Mouse (Mus musculus): ENCODE measurements at regions not wholly inside any gene's neighbourhood (a gene's known extent, or its start where the extent isn't known, plus 50 kb on each side); places are given as distances from the start of the nearest gene placed in this dataset.

- H3K9ac ChIP-seq (ENCODE audit: low read length): no peak overlapping the region
- H3K9me3 ChIP-seq (ENCODE audit: control insufficient read depth, low read length): no peaks in the 10 kb centered on the region; the same call in 1 of the 2 replicates
- no peak overlapping the region for H3K27ac ChIP-seq (replicated peaks in 1 of 2; ENCODE audit: control insufficient read depth in 1 of 2, insufficient read depth in 1 of 2, low read depth in 2 of 2, low read length in 2 of 2)
- no peaks in the 10 kb centered on the region for H3K27me3 ChIP-seq (ENCODE audit: control insufficient read depth, insufficient read depth, low read length)
- H3K4me2 ChIP-seq (ENCODE audit: low read length): no peak overlapping the region
- ATAC-seq (ENCODE audit: insufficient number of reproducible peaks, insufficient read depth, low FRiP score, low read depth): no peak
- no peak overlapping the region for H3K4me3 ChIP-seq (ENCODE audit: control insufficient read depth in 1 of 2, insufficient read depth in 1 of 2, low read depth in 1 of 2, low read length in 2 of 2)
- WGBS: 39% methylated on average over 2 of the region's 2 CpGs
- no peaks in the 10 kb centered on the region for H3K4me1 ChIP-seq (ENCODE audit: control insufficient read depth in 2 of 2, insufficient read depth in 2 of 2, low read length in 2 of 2)
- no peaks in the 10 kb centered on the region for H3K36me3 ChIP-seq (ENCODE audit: control insufficient read depth, insufficient read depth, low read length)
Measured at GRCm38 (mm10) chr4:142392924-142393323, 153.7 kb upstream of the Kazn start.

GRCm38 (mm10) chr4:142390531-142391195 lies 151.5 kb upstream of the Kazn start:
- no peak overlapping the region for H3K4me3 ChIP-seq (ENCODE audit: control insufficient read depth in 1 of 2, insufficient read depth in 1 of 2, low read depth in 1 of 2, low read length in 2 of 2)
- no peaks in the 10 kb centered on the region for H3K27me3 ChIP-seq (ENCODE audit: control insufficient read depth, insufficient read depth, low read length)
- WGBS: 84% methylated on average over 21 of the region's 21 CpGs

GRCm38 (mm10) chr4:142388476-142388875 lies 149.3 kb upstream of the Kazn start:
- Histone ChIP-seq H3K27me3 (ENCODE audit: control insufficient read depth, insufficient read depth, low read length) (no peaks in the 10 kb centered on the region), H3K4me2 (ENCODE audit: low read length) (no peak overlapping the region), H3K36me3 (ENCODE audit: control insufficient read depth, insufficient read depth, low read length) (no peaks in the 10 kb centered on the region), H3K9me3 (ENCODE audit: control insufficient read depth, low read length) (no peaks in the 10 kb centered on the region), H3K4me1 (ENCODE audit: control insufficient read depth in 2 of 2, insufficient read depth in 2 of 2, low read length in 2 of 2) (no peaks in the 10 kb centered on the region), H3K4me3 (ENCODE audit: control insufficient read depth in 1 of 2, insufficient read depth in 1 of 2, low read depth in 1 of 2, low read length in 2 of 2) (no peak overlapping the region), H3K9ac (ENCODE audit: low read length) (no peak overlapping the region), H3K27ac (replicated peaks in 1 of 2; ENCODE audit: control insufficient read depth in 1 of 2, insufficient read depth in 1 of 2, low read depth in 2 of 2, low read length in 2 of 2) (no peak overlapping the region)
- no peak for ATAC-seq (ENCODE audit: insufficient number of reproducible peaks, insufficient read depth, low FRiP score, low read depth)
- WGBS: 66% methylated on average over 6 of the region's 6 CpGs

More at GRCm38 (mm10) chr4:142390531-142391195, 151.5 kb upstream of the Kazn start:
- Histone ChIP-seq H3K27ac (replicated peaks in 1 of 2; ENCODE audit: control insufficient read depth in 1 of 2, insufficient read depth in 1 of 2, low read depth in 2 of 2, low read length in 2 of 2) (no peak overlapping the region), H3K36me3 (ENCODE audit: control insufficient read depth, insufficient read depth, low read length) (no peaks in the 10 kb centered on the region), H3K4me1 (ENCODE audit: control insufficient read depth in 2 of 2, insufficient read depth in 2 of 2, low read length in 2 of 2) (no peaks in the 10 kb centered on the region), H3K9me3 (ENCODE audit: control insufficient read depth, low read length) (no peaks in the 10 kb centered on the region; the same call in 1 of the 2 replicates), H3K9ac (ENCODE audit: low read length) (no peak overlapping the region), H3K4me2 (ENCODE audit: low read length) (no peak overlapping the region)
- ATAC-seq (ENCODE audit: insufficient number of reproducible peaks, insufficient read depth, low FRiP score, low read depth): no peak

GRCm38 (mm10) chr4:142381168-142381567 lies 142.0 kb upstream of the Kazn start:
- H3K9me3 ChIP-seq (ENCODE audit: control insufficient read depth, low read length): no peaks in the 10 kb centered on the region
- no peaks in the 10 kb centered on the region for H3K4me1 ChIP-seq (ENCODE audit: control insufficient read depth in 2 of 2, insufficient read depth in 2 of 2, low read length in 2 of 2)
- H3K27me3 ChIP-seq (ENCODE audit: control insufficient read depth, insufficient read depth, low read length): no peaks in the 10 kb centered on the region
- 76% methylated on average over 7 of the region's 7 CpGs for WGBS
- H3K4me3 ChIP-seq (ENCODE audit: control insufficient read depth in 1 of 2, insufficient read depth in 1 of 2, low read depth in 1 of 2, low read length in 2 of 2): no peak overlapping the region
- H3K4me2 ChIP-seq (ENCODE audit: low read length): no peak overlapping the region
- no peaks in the 10 kb centered on the region for H3K36me3 ChIP-seq (ENCODE audit: control insufficient read depth, insufficient read depth, low read length)
- H3K9ac ChIP-seq (ENCODE audit: low read length): no peak overlapping the region
- H3K27ac ChIP-seq (replicated peaks in 1 of 2; ENCODE audit: control insufficient read depth in 1 of 2, insufficient read depth in 1 of 2, low read depth in 2 of 2, low read length in 2 of 2): no peak overlapping the region
- no peak for ATAC-seq (ENCODE audit: insufficient number of reproducible peaks, insufficient read depth, low FRiP score, low read depth)

- no peaks in the 10 kb centered on the region for H3K36me3 ChIP-seq (ENCODE audit: control insufficient read depth, insufficient read depth, low read length)
- H3K9me3 ChIP-seq (ENCODE audit: control insufficient read depth, low read length): no peaks in the 10 kb centered on the region
- no peak overlapping the region for H3K4me3 ChIP-seq (ENCODE audit: control insufficient read depth in 1 of 2, insufficient read depth in 1 of 2, low read depth in 1 of 2, low read length in 2 of 2)
- H3K9ac ChIP-seq (ENCODE audit: low read length): no peak overlapping the region
- no peak overlapping the region for H3K27ac ChIP-seq (replicated peaks in 1 of 2; ENCODE audit: control insufficient read depth in 1 of 2, insufficient read depth in 1 of 2, low read depth in 2 of 2, low read length in 2 of 2)
- no peaks in the 10 kb centered on the region for H3K4me1 ChIP-seq (ENCODE audit: control insufficient read depth in 2 of 2, insufficient read depth in 2 of 2, low read length in 2 of 2)
- no peak for ATAC-seq (ENCODE audit: insufficient number of reproducible peaks, insufficient read depth, low FRiP score, low read depth)
- H3K4me2 ChIP-seq (ENCODE audit: low read length): no peak overlapping the region
- H3K27me3 ChIP-seq (ENCODE audit: control insufficient read depth, insufficient read depth, low read length): no peaks in the 10 kb centered on the region
- 49% methylated on average over 9 of the region's 9 CpGs for WGBS
Measured at GRCm38 (mm10) chr4:142378452-142378851, 139.3 kb upstream of the Kazn start.

GRCm38 (mm10) chr4:142367774-142368173 lies 128.6 kb upstream of the Kazn start:
- WGBS: 47% methylated on average over 3 of the region's 3 CpGs
- Histone ChIP-seq H3K27ac (replicated peaks in 1 of 2; ENCODE audit: control insufficient read depth in 1 of 2, insufficient read depth in 1 of 2, low read depth in 2 of 2, low read length in 2 of 2) (no peak overlapping the region), H3K36me3 (ENCODE audit: control insufficient read depth, insufficient read depth, low read length) (no peaks in the 10 kb centered on the region), H3K9ac (ENCODE audit: low read length) (no peak overlapping the region), H3K27me3 (ENCODE audit: control insufficient read depth, insufficient read depth, low read length) (no peaks in the 10 kb centered on the region), H3K4me2 (ENCODE audit: low read length) (no peak overlapping the region), H3K4me1 (ENCODE audit: control insufficient read depth in 2 of 2, insufficient read depth in 2 of 2, low read length in 2 of 2) (no peaks in the 10 kb centered on the region), H3K4me3 (ENCODE audit: control insufficient read depth in 1 of 2, insufficient read depth in 1 of 2, low read depth in 1 of 2, low read length in 2 of 2) (no peak overlapping the region), H3K9me3 (ENCODE audit: control insufficient read depth, low read length) (peaks cover 6% of the 10 kb centered on the region; the same call in 1 of the 2 replicates)
- no peak for ATAC-seq (ENCODE audit: insufficient number of reproducible peaks, insufficient read depth, low FRiP score, low read depth)

- H3K4me3 ChIP-seq (ENCODE audit: control insufficient read depth in 1 of 2, insufficient read depth in 1 of 2, low read depth in 1 of 2, low read length in 2 of 2): no peak overlapping the region
- 49% methylated on average over 5 of the region's 5 CpGs for WGBS
- no peak for ATAC-seq (ENCODE audit: insufficient number of reproducible peaks, insufficient read depth, low FRiP score, low read depth)
- H3K27me3 ChIP-seq (ENCODE audit: control insufficient read depth, insufficient read depth, low read length): no peaks in the 10 kb centered on the region
- no peak overlapping the region for H3K27ac ChIP-seq (replicated peaks in 1 of 2; ENCODE audit: control insufficient read depth in 1 of 2, insufficient read depth in 1 of 2, low read depth in 2 of 2, low read length in 2 of 2)
- no peaks in the 10 kb centered on the region for H3K36me3 ChIP-seq (ENCODE audit: control insufficient read depth, insufficient read depth, low read length)
- no peak overlapping the region for H3K9ac ChIP-seq (ENCODE audit: low read length)
- no peak overlapping the region for H3K4me2 ChIP-seq (ENCODE audit: low read length)
- peaks cover 6% of the 10 kb centered on the region; the same call in 1 of the 2 replicates for H3K9me3 ChIP-seq (ENCODE audit: control insufficient read depth, low read length)
- H3K4me1 ChIP-seq (ENCODE audit: control insufficient read depth in 2 of 2, insufficient read depth in 2 of 2, low read length in 2 of 2): no peaks in the 10 kb centered on the region
Measured at GRCm38 (mm10) chr4:142362071-142362470, 122.9 kb upstream of the Kazn start.

GRCm38 (mm10) chr4:142358866-142359265 lies 119.7 kb upstream of the Kazn start:
- Histone ChIP-seq H3K9me3 (ENCODE audit: control insufficient read depth, low read length) (no peaks in the 10 kb centered on the region), H3K4me2 (ENCODE audit: low read length) (no peak overlapping the region), H3K4me1 (ENCODE audit: control insufficient read depth in 2 of 2, insufficient read depth in 2 of 2, low read length in 2 of 2) (no peaks in the 10 kb centered on the region), H3K4me3 (ENCODE audit: control insufficient read depth in 1 of 2, insufficient read depth in 1 of 2, low read depth in 1 of 2, low read length in 2 of 2) (no peak overlapping the region), H3K36me3 (ENCODE audit: control insufficient read depth, insufficient read depth, low read length) (no peaks in the 10 kb centered on the region), H3K27me3 (ENCODE audit: control insufficient read depth, insufficient read depth, low read length) (no peaks in the 10 kb centered on the region), H3K27ac (replicated peaks in 1 of 2; ENCODE audit: control insufficient read depth in 1 of 2, insufficient read depth in 1 of 2, low read depth in 2 of 2, low read length in 2 of 2) (no peak overlapping the region), H3K9ac (ENCODE audit: low read length) (no peak overlapping the region)
- ATAC-seq (ENCODE audit: insufficient number of reproducible peaks, insufficient read depth, low FRiP score, low read depth): no peak
- 58% methylated on average over 13 of the region's 13 CpGs for WGBS
